Mouse (Mus musculus) liver, postnatal 0 days (tissue): ENCODE measurements at regions not wholly inside any gene's neighbourhood (a gene's known extent, or its start where the extent isn't known, plus 50 kb on each side); places are given as distances from the start of the nearest gene placed in this dataset.

Experiments
- CTCF ChIP-seq: sonication (generic); IDR thresholded peaks from 2 replicates; pipeline ENCODE4 v1.5.1; 2016; ENCODE audit warnings: antibody characterized with exemption, low read depth
- EP300 ChIP-seq: IDR thresholded peaks from 2 replicates; pipeline ENCODE4 v1.6.1; 2016; ENCODE audit warnings: antibody characterized with exemption, low read depth, mild to moderate bottlenecking

DNA sequence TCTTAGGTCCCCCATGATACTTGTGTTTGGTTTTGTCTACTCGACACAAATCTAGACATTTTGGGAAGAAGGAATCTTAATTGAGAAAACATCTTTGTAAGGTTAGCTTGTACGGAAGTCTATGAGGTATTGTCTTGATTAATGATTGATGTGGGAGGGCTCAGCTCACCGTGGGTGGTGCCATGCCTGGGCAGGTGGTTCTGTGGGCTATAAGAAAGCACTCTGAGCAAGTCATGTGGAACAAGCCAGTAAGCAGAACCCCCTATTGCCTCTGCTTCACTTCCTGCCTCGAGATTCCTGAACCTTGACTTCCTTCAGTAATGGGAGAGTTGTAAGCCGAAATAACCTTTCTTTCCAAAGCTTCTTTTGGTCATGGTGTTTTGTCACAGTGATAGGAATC is 174.6 kb upstream of the Mpdz start:
- TF ChIP-seq EP300 (no peak), CTCF (no peak)
